Mouse (Mus musculus): ENCODE data around the gene Pgd. TPM values are rescaled to one million over a fixed set of nuclear protein-coding genes. Genes with fewer than 3 reads are reported as not detected.

Gene Pgd
- polyA plus RNA-seq (2015; fragmentation: Nextera tagmentation; extraction: Ambion mirVana): 85.1 and 102 TPM in 2 replicates

DNA sequence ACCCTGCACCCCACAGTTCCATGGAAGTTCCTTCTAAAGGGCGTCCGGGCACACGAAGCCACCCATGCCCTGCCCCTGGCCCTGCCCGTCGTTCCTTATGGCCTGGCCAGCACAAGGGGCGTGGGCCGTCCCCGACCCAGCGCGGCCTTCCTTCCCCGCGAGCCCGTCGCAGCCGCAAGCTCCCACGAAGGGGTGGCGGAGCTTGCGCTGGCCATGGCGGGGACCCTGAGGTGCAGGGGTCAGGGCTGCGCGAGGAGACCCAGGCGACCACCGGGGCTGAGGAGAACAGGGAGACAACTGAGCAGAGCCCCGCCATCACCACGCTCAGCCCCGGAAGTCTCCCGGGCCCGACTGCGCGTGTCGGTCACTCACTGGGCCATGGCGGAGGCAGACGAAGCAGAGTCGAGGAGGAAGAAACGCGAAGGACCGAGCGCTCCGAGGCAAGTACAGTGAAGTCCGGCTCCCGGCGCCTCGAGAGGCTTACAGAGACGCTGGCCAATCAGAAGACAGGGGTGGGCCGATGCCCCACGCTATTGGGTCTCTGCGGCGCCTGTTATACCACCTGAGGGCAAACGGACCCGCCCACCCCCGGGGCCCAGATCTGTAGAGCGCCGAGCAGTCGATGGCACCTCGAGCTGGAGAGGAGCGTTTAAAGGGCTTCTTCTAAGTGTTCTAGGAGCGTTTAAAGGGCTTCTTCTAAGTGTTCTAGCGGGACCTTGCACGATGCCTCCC lies at the start of gene Pgd:
Gene Pgd (minus strand): TSS at position 557 of the 732 bp plus-strand sequence.

DNA sequence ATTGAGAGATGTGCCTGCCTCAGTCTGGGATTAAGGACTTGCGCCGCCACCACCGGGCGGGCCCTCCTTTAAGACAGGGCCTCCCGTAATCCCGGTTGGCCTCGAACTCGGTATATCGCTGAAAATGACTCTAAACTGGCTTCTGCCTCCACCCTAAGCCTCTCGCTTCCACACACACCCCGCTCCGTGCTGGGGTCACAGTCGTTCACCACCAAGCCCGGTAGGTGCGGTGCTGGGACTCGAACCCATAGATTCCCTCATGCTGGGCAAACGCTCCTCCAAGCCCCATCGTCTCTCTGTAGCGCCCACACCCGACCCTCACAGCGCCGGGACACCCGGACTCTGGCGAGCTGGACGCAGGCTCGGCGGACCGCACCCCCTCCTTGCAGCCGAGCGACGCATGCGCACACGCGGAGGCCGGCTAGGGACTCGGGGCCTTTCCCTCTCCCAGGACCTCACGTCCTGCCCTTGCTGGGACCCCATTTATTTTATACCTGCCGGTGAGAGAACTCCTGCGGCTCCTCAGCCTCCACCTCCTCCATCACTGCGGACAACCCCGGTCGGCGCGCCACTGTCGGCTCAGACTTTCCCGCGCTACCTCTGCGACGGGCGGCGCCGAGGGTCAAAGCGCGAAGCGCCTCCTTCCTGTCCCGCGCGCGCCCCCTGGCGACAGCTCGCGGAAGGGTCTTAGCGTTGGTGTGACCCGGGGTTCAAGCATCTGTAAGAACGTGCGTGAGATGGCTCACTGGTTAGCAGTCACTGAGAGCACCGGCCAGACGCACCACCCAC lies 29.4 kb downstream of the Pgd start, which contains the start of gene Cenps:
Gene Cenps (minus strand): TSS at position 648 of the 789 bp plus-strand sequence.

DNA sequence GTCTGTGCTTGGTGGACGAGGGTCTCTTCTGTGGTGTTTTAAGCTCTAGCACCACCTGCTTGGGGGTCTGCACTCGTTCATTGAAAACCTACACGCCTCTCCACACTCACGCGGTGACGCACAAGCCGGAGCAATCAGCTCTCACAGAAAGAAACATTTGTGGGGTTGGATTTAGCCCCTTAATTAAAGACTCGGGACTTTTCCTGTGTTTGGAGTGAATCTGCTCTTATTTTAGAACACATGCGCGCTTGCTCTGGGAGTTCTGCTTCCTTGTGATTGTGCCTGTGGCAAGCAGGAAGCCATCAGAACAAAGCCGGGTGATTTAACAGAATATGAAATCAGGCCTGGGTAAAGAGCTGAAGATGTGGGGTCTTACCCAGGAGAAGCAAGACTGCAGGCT lies 39.9 kb downstream of the Pgd start, which contains the start of gene Cort:
Gene Cort (minus strand): TSS at position 101 of the 400 bp plus-strand sequence.

DNA sequence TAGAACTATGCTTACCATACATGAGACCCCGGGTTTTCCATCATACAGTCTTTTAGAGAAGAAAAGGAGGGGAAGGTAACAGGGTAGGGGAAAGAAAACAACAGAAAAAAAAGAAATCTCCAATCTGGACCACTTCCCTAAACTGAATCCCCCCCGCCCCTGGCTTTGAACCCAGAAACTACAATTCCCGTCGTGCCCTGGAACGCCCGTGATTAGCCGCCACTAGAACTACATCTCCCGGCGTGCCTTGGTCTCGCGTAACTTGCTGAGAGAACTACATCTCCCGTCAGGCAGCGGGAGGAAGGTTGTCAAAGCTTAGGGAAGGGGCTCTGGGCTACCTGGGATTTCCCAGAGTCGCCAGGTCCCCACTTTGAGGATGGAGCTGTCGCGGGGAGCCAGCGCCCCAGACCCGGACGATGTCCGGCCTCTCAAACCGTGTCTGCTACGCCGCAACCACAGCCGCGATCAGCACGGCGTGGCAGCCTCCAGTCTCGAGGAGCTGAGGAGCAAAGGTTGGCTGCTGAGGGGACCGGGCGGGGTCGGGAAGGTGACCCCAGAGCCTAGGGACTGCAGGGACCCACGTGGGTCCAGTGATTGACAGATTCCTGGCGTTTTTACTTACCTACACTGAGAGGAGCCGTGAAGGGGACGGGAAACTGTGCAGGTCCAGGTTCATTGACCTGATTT lies 62.6 kb downstream of the Pgd start, which contains the start of gene Dffa:
Gene Dffa (plus strand): TSS at position 272 of the 687 bp plus-strand sequence.

Other genes with a start within 250 kb of the Pgd start
- gene Pex14, start 66.9 kb downstream of the Pgd start, polyA plus RNA-seq (2015; fragmentation: Nextera tagmentation; extraction: Ambion mirVana): 64.9 and 65.1 TPM in 2 replicates
- 21.9 and 22.6 TPM in 2 replicates for gene Dffa, start 62.6 kb downstream of the Pgd start, polyA plus RNA-seq (2015; fragmentation: Nextera tagmentation; extraction: Ambion mirVana)
- 0.25 TPM in 1 of 2 replicates, not detected in the other for gene Cort, start 40.0 kb downstream of the Pgd start, polyA plus RNA-seq (2015; fragmentation: Nextera tagmentation; extraction: Ambion mirVana)
- 10.0 and 14.1 TPM in 2 replicates for gene Cenps, start 29.1 kb downstream of the Pgd start, polyA plus RNA-seq (2015; fragmentation: Nextera tagmentation; extraction: Ambion mirVana)
- gene Kif1b, start 140.9 kb upstream of the Pgd start, polyA plus RNA-seq (2015; fragmentation: Nextera tagmentation; extraction: Ambion mirVana): 18.1 and 24.7 TPM in 2 replicates